Mouse (Mus musculus) gonadal fat pad, adult 2 months (tissue): ENCODE measurements around the gene Fndc3b. TPM values are rescaled to one million over a fixed set of nuclear protein-coding genes. Genes with fewer than 3 reads are reported as not detected.

Experiments used
- DNase-seq: peaks from one replicate; pipeline ENCODE4 v3.0.0-alpha.2; 2012; ENCODE audit warnings: low read depth
- polyA plus RNA-seq: library from polyadenylated mRNA; depleted of rRNA; stranded (reverse); fragments of >200 nt; gene quantifications from 2 replicates; pipeline ENCODE4 v1.2.3, GENCODE M21; 2012

The Fndc3b gene
- polyA plus RNA-seq, 1 experiment: 30.1 TPM

DNA sequence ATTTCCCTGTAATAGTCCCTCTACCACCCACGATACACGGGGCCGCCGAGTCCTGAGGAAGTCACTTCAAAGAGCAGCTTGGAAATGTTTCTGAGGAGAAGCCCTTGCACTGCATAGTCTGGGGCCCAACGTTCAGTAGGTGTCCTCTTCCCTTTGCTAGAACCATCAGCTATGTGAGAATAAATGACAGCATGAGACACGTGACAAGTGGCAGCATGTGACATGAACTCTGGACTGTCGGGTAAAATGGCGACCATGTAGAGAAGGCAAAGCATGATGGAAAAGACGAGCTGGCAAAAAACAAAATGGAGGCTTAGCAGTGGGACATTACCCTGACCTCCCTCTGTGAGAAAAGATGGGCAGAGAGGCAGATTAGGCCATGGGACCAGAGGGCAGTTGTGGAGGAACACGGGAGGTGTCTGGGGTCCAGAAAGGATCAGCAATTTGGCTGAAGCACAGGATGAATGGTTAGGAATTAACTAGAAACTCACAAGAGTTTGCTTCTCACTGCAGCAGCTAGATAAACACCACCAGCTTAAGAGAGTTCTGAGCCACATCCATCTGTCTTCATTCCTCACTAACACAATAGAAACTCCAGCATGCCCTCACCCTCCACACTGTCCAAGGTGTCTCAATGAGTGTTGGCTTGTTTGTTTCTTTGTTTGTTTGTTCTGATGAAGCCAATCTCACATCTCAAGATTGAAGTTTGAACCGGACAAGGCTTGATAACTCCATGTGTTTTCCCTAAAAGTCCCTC, 118.2 kb downstream of the Fndc3b start:
- no peak for DNase-seq

- no peak for DNase-seq
Measured at GRCm38 (mm10) chr3:27590823-27591222, 120.3 kb downstream of the Fndc3b start.

GRCm38 (mm10) chr3:27589305-27589704, 121.8 kb downstream of the Fndc3b start:
- DNase-seq: no peak

DNA sequence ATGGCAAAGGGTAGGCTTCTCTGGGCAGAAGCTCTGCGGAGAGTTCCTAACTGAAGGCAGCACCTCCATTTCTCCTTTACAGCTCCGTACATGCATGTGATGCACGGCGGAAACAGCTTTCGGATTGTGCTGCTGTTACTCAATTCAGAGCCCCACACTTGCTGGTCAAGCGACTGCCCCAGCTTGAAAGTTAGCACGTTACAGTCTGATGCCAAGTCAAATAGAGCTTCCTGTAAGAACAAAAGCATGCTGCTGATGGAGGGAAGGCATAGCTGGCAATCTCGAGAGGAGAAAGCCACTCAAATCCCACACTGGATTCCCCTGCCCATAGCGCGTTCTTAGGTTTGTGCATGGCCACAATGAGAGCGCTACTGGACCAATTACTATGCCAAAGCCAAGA, 122.5 kb downstream of the Fndc3b start:
- no peak for DNase-seq

DNA sequence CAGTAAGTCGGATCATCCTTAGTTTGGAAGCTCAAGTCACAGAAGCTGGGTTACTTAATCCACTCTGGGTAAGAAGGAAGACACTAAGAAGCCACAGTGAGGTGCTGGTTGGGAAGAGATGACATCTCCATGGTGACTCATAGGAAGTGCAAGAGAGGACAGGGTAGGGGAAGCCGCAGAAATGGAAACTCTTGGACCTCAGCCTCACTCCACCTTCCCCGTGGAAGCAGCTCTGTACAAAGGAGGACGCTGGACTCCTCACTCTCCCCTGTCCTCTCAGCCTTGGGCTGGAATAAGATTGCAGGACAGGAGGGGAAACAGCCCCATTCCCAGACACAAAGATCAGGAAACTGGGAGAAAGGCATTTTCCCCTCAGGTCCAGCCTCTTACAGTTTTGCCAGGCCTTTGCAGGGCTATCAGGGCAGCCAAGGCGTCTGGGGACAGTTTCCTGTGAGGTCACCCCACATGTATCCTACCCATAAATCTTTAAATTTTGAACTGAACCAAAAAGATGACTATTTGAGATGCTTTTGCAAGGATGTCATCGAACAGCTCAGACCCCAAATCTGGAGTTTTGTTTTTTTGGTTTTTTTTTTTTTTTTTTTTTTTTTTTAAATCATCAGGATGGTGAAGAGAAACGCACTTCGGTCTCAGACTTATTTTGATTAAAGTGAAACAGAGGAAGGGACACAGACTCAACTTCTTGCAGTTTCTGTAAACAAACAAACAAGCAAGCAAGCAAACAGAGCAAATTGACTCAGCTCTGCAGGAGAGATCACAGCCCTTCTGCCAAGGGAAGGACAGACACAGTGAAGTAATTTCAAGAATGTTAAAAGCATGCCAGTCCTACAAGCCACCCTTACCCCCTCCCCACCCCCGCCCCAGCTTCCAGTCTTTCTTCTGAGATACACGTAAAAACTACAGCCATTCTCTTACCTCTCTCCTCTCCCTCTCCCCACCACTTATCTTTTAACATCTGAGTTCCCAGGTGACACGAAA, 126.2 kb downstream of the Fndc3b start:
- DNase-seq: no peak

DNA sequence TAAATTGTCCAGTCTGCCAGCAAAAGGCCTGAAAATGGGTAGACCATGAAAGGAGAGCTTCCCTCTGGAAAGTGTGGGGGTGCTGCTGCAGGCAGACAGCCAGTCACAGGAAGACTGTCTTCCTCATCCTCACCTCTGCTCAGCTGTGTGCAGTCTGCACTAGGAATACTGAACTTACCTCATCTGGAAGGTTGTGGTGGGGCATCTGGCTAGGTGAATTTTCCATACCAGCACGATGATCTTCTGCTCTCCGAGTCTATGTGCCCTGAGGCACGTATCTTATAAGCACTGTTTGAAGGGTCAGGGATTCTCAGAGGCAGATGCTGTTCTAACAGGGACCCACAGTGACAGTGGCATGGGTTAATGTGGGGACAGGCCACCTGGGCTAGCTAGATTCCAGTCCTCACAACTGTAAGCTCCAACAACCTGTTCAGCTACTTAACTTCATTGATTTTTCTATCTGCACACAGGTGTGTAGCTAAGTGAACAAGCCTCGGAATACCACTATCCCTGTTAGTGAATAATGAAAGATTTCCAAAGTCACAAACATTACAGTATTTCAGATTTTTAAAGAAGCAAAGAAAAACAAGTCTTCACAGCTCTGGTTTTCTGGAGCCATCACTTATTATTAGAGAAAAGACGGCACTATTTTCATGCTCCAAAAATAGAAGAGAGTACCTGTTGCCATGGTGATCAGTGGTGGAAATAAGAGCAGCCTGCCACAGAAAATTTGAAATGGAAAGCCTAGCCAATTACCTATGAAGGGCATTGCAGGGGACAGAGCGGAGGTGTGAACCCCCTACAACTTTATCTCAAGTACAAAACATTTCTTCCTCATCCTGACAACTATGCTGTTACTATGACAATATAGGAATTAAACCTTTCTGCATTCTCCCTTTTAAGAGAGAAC, 128.9 kb downstream of the Fndc3b start:
- no peak for DNase-seq

DNA sequence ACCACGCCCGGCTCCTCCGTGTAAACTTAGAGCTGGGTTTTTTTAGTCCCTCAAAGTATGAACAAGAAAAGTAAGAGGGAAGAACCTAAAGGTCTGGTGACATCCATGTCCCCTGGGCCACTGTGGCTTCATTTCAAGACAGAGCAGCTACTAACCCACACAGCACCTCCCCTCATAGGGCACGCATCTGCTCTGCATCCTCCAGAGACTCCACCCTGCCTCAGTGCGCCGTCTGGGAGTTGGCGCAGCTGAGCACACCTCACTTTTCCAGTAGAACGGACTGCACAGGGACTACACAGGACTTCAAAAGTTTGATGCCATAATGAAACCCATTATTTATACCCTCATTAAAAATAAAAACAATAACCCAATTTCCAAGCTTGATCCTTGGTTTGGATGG, 130.2 kb downstream of the Fndc3b start:
- no peak for DNase-seq

GRCm38 (mm10) chr3:27579894-27580613, 131.1 kb downstream of the Fndc3b start:
- no peak for DNase-seq

GRCm38 (mm10) chr3:27579229-27579628, 131.9 kb downstream of the Fndc3b start:
- DNase-seq: no peak

DNA sequence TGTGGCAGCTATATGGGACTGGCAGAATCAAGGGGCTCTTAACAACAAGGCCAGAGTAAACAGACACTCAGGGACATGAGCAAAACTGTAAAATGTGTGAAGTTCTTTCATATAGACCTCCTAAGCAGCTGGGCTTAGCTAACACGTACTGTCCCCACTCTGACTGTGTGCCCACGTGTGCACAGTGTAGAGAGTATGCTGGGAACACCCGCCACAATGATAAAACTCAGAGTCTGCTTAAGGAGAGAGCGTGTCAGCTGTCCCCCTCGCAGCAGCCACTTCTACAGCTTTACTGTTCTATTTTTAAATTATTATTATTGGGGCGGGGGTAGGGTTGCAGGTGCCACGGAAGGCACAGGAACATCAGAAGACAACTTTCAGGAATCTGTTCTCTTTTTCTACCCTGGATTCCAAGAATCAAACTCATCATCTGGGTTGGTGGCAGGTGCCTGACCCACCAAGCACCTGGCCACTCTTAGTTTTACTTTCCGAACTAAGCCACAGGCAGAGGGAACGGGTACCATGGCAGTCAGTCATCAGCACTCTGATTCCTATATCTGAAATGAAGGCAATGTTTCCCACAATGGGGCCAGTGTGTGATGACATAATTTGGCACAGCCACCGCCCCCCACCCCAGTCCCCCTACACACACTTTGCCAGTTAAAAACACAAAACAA, 133.6 kb downstream of the Fndc3b start:
- no peak for DNase-seq

GRCm38 (mm10) chr3:27574241-27574640, 136.9 kb downstream of the Fndc3b start:
- no peak for DNase-seq

- no peak for DNase-seq
Measured at GRCm38 (mm10) chr3:27573458-27573857, 137.6 kb downstream of the Fndc3b start.

- DNase-seq: no peak
Measured at GRCm38 (mm10) chr3:27572305-27572704, 138.8 kb downstream of the Fndc3b start.

- no peak for DNase-seq
Measured at GRCm38 (mm10) chr3:27565314-27565713, 145.8 kb downstream of the Fndc3b start.

DNA sequence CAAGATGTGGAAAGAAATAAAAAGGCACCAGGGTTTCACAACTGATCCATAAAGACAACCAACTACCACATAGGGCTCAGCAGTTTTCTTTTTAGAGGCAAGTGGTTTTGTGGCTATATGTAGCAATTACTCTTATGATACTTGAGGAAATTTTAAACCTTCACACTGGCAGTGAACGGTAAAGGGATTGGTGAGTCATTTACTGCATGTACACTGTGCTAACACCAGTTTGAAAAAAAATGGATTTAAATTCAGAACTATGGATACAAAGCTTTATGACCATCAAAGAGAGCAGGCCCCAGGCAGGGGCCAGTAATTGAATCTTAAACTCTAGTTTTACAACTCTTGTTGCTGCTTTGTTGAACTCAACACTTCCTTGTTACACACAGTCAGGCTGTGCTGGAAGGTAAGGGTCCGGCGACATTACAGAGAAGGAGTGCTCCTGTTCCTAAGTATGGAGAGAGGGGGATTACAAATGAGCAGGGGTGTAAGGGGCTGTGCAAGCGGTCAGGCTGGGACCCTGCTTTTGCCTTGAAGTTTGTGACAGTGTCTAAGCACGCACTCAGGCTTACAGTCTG, 148.0 kb downstream of the Fndc3b start:
- no peak for DNase-seq

- no peak for DNase-seq
Measured at GRCm38 (mm10) chr3:27562476-27562875, 148.6 kb downstream of the Fndc3b start.

DNA sequence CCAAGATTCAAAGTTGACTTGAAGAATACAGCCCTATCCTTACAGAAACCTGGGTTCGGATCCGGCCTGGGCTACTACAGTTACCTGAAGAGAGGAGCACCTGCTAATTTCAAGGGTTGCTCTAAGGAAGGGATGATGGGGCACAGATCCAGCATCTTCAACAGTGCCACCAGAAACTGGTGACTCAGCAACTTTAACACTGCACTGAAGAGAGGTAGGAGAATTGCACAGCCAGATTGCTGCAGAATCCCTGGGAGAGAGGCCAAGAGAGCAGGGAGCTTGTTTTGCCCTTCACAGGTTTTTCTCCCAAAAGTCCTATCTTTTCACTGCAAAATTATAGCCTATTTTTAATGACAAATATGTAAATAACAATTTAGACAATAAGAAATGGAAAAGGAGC, 149.2 kb downstream of the Fndc3b start:
- DNase-seq: no peak

DNA sequence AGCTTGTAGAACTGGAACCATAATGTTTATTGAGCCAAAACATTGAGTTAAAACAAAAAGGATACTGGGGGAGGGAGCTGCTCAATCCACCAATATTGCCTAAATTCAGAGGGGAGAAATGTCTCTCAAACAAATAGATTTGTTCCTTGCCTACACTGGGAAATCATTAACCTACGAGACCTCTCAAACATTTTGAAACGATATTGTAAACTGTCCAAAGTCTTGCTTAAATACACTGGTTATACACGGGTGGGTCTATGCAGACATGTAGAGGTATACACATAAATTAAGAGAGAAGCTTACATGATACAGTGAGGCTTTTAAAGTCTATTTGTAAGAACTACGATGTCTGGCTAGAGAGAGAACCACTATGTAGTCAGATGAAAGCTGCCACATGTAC, 151.8 kb downstream of the Fndc3b start:
- no peak for DNase-seq

DNA sequence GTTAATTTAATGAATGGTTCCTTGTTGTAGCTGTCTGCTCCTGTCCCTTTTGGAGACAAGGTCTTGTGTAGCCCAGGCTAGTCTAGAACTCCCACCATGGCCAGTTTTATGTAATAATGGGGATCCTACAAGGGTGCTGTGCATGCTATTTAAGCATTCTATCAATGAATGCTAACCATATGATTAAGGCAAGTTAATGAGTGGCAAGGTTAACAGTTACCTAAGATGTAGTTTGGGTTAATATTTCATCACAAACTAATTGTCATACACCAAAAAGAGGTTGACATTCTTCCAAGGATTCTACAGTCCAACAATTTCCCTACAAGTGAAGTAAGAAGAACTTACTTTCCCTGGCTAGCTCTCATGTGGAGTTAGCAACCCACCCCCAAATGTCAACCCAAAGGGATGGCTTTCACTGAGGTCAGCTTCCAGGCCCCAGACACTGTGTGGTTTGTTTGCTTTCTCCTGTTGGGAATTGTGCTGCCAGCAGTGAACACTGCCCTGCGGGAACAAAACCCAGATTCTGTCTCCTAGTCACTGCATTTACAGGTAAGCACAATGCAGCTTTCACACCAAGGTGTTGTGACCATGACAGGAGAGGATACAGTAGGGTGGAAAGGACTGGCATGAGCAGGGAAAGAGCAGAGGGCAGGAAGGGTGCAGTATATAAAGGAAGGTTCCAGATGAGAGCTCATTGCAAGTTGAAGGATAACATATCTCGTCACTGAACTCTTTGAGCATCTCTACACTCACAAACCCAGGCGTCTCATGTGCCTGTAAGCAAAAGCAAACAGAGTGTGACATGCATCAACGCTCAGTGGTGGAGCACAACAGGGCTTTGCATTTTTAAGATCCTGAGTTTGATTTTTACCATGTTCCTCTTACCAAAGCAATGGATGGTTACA, 153.8 kb downstream of the Fndc3b start:
- no peak for DNase-seq
